Mouse (Mus musculus) heart, adult 2 months (tissue): ENCODE measurements around the gene Hdac9. TPM values are rescaled to one million over a fixed set of nuclear protein-coding genes. Genes with fewer than 3 reads are reported as not detected.

Experiments used
- DNase-seq, 2 experiments: peaks; one replicate each; pipeline ENCODE4 v3.0.0; 2021
- H3K27ac ChIP-seq: fragments of 200-600 bp; 2 replicates; pipeline ENCODE4 v1.8.1; 2022
- H3K27me3 ChIP-seq: fragments of 200-500 bp; 2 replicates; pipeline ENCODE4 v1.6.1; 2012; ENCODE audit warnings: mild to moderate bottlenecking, low read length, inconsistent platforms, mixed read lengths; ENCODE audit not compliant: control insufficient read depth, insufficient read depth
- H3K36me3 ChIP-seq: fragments of 200-500 bp; 2 replicates; pipeline ENCODE4 v1.6.1; 2012; ENCODE audit warnings: low read length, inconsistent platforms; ENCODE audit not compliant: control insufficient read depth, insufficient read depth
- H3K4me1 ChIP-seq: fragments of 200-500 bp; 2 replicates; pipeline ENCODE4 v1.6.1; 2011; ENCODE audit warnings: low read length; ENCODE audit not compliant: control insufficient read depth, insufficient read depth
- H3K4me3 ChIP-seq: fragments of 200-600 bp; 2 replicates; pipeline ENCODE4 v1.8.1; 2022
- H3K79me2 ChIP-seq: fragments of 200-500 bp; replicated peaks from 2 replicates; pipeline ENCODE4 v1.6.1; 2012; ENCODE audit warnings: mild to moderate bottlenecking, inconsistent platforms, low read length, moderate library complexity, mixed read lengths; ENCODE audit not compliant: control insufficient read depth, insufficient read depth
- H3K9ac ChIP-seq: fragments of 200-500 bp; 2 replicates; pipeline ENCODE4 v1.6.1; 2012; ENCODE audit warnings: low read depth, mild to moderate bottlenecking, control low read depth, inconsistent platforms, low read length, mixed read lengths
- CTCF ChIP-seq: fragments of 200-600 bp; IDR thresholded peaks from 2 replicates; pipeline ENCODE4 v1.8.1; 2022; ENCODE audit warnings: antibody characterized with exemption, mild to moderate bottlenecking, moderate library complexity
- EP300 ChIP-seq: fragments of 200-500 bp; IDR thresholded peaks from 2 replicates; pipeline ENCODE4 v1.6.1; 2011; ENCODE audit warnings: low read depth, low read length, control low read depth; ENCODE audit not compliant: insufficient read depth
- POLR2A ChIP-seq: fragments of 200-500 bp; IDR thresholded peaks from 2 replicates; pipeline ENCODE4 v1.6.1; 2011; ENCODE audit warnings: mild to moderate bottlenecking, low read depth, low read length, control low read depth; ENCODE audit not compliant: insufficient read depth
- WGBS: fragments of 180-500 bp; shearing (Covaris S2); methylation state at CpG from one replicate; pipeline ENCODE4 v1.1.7; 2018; 5-methylcytosine and 5-hydroxymethylcytosine counted together
- intact Hi-C: fragments of 180-260 bp; cut with DNase I; formaldehyde crosslinking; loops from one replicate; pipeline ENCODE4 v1.15.1; 2025
- polyA plus RNA-seq: library from polyadenylated mRNA; depleted of rRNA; stranded (reverse); fragments of >200 nt; gene quantifications from 2 replicates; pipeline ENCODE4 v1.2.3, GENCODE M21; 2012
- total RNA-seq, 2 experiments: library from RNA; stranded (reverse); gene quantifications; 2 replicates each; pipeline ENCODE4 v1.2.3; 2021

Hdac9 gene
- total and polyA plus RNA-seq, 3 experiments = 10.8 to 19.9 (median 18.8) TPM

- intact Hi-C loops = no loop called here
- no peaks in the 10 kb centered on the region for H3K27me3 ChIP-seq
- H3K79me2 ChIP-seq = no peaks in the 10 kb centered on the region
- no peak overlapping the region for H3K9ac ChIP-seq
- no peak overlapping the region for H3K27ac ChIP-seq
- no peak for DNase-seq
- no peaks in the 10 kb centered on the region for H3K36me3 ChIP-seq
- WGBS = 93% methylated on average over 3 of the region's 3 CpGs
- H3K4me3 ChIP-seq = no peak overlapping the region
- TF ChIP-seq CTCF (no peak), POLR2A (no peak), EP300 (no peak)
- H3K4me1 ChIP-seq = no peaks in the 10 kb centered on the region
Observed at GRCm38 (mm10) chr12:34238796-34239195, 678.1 kb downstream of the Hdac9 start.

- Histone ChIP-seq H3K4me3 (no peak overlapping the region), H3K4me1 (0 out of 2 replicates have a peak, but pooled peaks cover 2% of the 10 kb centered on the region), H3K27ac (no peak overlapping the region), H3K9ac (no peak overlapping the region), H3K27me3 (no peaks in the 10 kb centered on the region), H3K36me3 (no peaks in the 10 kb centered on the region), H3K79me2 (no peaks in the 10 kb centered on the region)
- WGBS = 53% methylated on average over 4 of the region's 4 CpGs
- TF ChIP-seq EP300 = no peak
- TF ChIP-seq CTCF = no peak
- TF ChIP-seq POLR2A = no peak
- DNase-seq = peak in 1 of 2 experiments; percentile 7
- intact Hi-C loops = no loop called here
Observed at GRCm38 (mm10) chr12:34231621-34232150, 685.2 kb downstream of the Hdac9 start.

GRCm38 (mm10) chr12:34224505-34224904, 692.4 kb downstream of the Hdac9 start:
- Histone ChIP-seq H3K9ac (no peak overlapping the region), H3K36me3 (no peaks in the 10 kb centered on the region), H3K4me3 (no peak overlapping the region), H3K27ac (no peak overlapping the region), H3K79me2 (no peaks in the 10 kb centered on the region), H3K27me3 (no peaks in the 10 kb centered on the region), H3K4me1 (no peaks in the 10 kb centered on the region)
- intact Hi-C loops = no loop called here
- 37% methylated on average over 2 of the region's 2 CpGs for WGBS
- DNase-seq = no peak
- TF ChIP-seq POLR2A (no peak), CTCF (no peak), EP300 (no peak)

- no peak for DNase-seq
- H3K27ac ChIP-seq = no peak overlapping the region
- TF ChIP-seq CTCF = no peak
- no peak overlapping the region for H3K9ac ChIP-seq
- H3K4me1 ChIP-seq = no peaks in the 10 kb centered on the region
- no peaks in the 10 kb centered on the region for H3K27me3 ChIP-seq
- intact Hi-C loops = no loop called here
- H3K36me3 ChIP-seq = no peaks in the 10 kb centered on the region
- H3K4me3 ChIP-seq = no peak overlapping the region
- H3K79me2 ChIP-seq = no peaks in the 10 kb centered on the region
- WGBS = 76% methylated on average over 9 of the region's 9 CpGs
Observed at GRCm38 (mm10) chr12:34221014-34221413, 695.9 kb downstream of the Hdac9 start.

GRCm38 (mm10) chr12:34220051-34220926, 696.6 kb downstream of the Hdac9 start:
- no peaks in the 10 kb centered on the region for H3K4me1 ChIP-seq
- WGBS = 76% methylated on average over 9 of the region's 9 CpGs
- H3K79me2 ChIP-seq = no peaks in the 10 kb centered on the region
- no peak for DNase-seq
- TF ChIP-seq CTCF = no peak
- no peak for TF ChIP-seq POLR2A
- no peak for TF ChIP-seq EP300
- no peak overlapping the region for H3K27ac ChIP-seq
- H3K4me3 ChIP-seq = no peak overlapping the region
- H3K9ac ChIP-seq = no peak overlapping the region
- H3K36me3 ChIP-seq = no peaks in the 10 kb centered on the region
- H3K27me3 ChIP-seq = no peaks in the 10 kb centered on the region
- intact Hi-C loops = no loop called here

- no peak for DNase-seq
- H3K79me2 ChIP-seq = no peaks in the 10 kb centered on the region
- no peaks in the 10 kb centered on the region for H3K27me3 ChIP-seq
- WGBS = 91% methylated on average over 2 of the region's 2 CpGs
- no peaks in the 10 kb centered on the region for H3K4me1 ChIP-seq
- H3K27ac ChIP-seq = no peak overlapping the region
- TF ChIP-seq POLR2A = no peak
- no peak for TF ChIP-seq EP300
- TF ChIP-seq CTCF = no peak
- intact Hi-C loops = no loop called here
- H3K36me3 ChIP-seq = no peaks in the 10 kb centered on the region
- no peak overlapping the region for H3K9ac ChIP-seq
- no peak overlapping the region for H3K4me3 ChIP-seq
Observed at GRCm38 (mm10) chr12:34218561-34218960, 698.3 kb downstream of the Hdac9 start.
